In the genomic region with DNA sequence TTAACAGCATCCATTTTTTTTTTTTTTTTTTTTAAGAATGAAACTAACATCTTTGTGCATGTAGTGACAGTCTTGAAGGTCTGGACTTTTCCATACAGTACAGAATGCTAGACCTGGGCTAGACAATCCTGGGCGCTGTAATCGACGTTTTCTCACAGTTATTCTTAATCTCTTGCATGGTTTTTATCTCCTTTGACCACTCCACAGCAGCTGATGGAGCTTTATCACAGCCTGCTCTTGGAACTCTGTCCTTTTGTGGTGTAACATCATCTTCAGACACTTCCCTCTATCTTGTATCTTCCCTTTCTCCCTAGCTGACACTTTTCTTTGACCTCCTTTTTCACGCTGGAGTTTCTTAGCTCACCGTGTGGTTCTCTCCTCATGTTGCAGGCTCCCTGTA, we compare ENCODE assay signal across 26 mouse cellular contexts.
DNase-seq lines count a peak whose midpoint lies in the region; ATAC-seq and TF ChIP-seq lines count a peak whose summit lies in the region.
"Had no signal": no experiment of that assay in that cellular context is flagged by ENCODE, and none has a peak within 500 bp of the region (broad histone marks: within the 10 kb centered on the region; RNA-seq: fewer than 3 reads in every experiment).

No protein-coding gene starts in this region.

- H3K4me2 ChIP-seq in liver, embryonic 12.5 days, result peak overlapping the region; percentile 41
- peak overlapping the region; percentile 30; the same call in 1 of the 2 replicates for H3K4me2 ChIP-seq in liver, postnatal 0 days (ENCODE audit: low read depth, low read length)
- H3K4me2 ChIP-seq: embryonic facial prominence, embryonic 13.5 days; forebrain, embryonic 12.5 days; heart, embryonic 11.5 days; hindbrain, embryonic 15.5 days had no signal

- 12% methylated on average over 5 of the region's 5 CpGs for WGBS in liver, embryonic 12.5 days (ENCODE audit: insufficient replicate concordance)
- WGBS in liver, postnatal 0 days (ENCODE audit: insufficient replicate concordance), result 28% methylated on average over 5 of the region's 5 CpGs
- 35% methylated on average over 5 of the region's 5 CpGs for WGBS in heart, adult 2 months

- peaks cover 72% of the 10 kb centered on the region for H3K4me1 ChIP-seq in G1E (ENCODE audit: insufficient read depth, low read depth, low read length)
- peaks cover 63% of the 10 kb centered on the region for H3K4me1 ChIP-seq in liver, embryonic 12.5 days
- peaks cover 8% of the 10 kb centered on the region for H3K4me1 ChIP-seq in liver, postnatal 0 days (ENCODE audit: insufficient read depth)
- H3K4me1 ChIP-seq in heart, adult 2 months (ENCODE audit: control insufficient read depth, insufficient read depth, low read length), result no peaks in the 10 kb centered on the region
- H3K4me1 ChIP-seq: hindbrain, embryonic 15.5 days had no signal

- DNase-seq in G1E (ENCODE audit: low spot score), result no peak
- DNase-seq in liver, postnatal 0 days, result no peak
- no peak for DNase-seq in heart, adult 2 months
- DNase-seq in embryo, embryonic 10 days (ENCODE audit: low spot score), result no peak
- no peak for DNase-seq in spleen, postnatal 36 days (ENCODE audit: low spot score in 2 of 2)
- DNase-seq: adrenal gland, adult 2 months; cerebellum, adult 8-10 months; cerebellum, postnatal 36 days; forebrain, postnatal 0 days; kidney, adult 11 months; kidney, postnatal 14 days; layer of hippocampus, adult 9-11 months; right cerebral cortex, postnatal 25 days; thymus, postnatal 4 days had no signal

- TF ChIP-seq EP300 in liver, postnatal 0 days (IDR thresholded peaks at IDR 0.05; ENCODE audit: low read depth), result peak; percentile 71
- TF ChIP-seq EP300 in heart, adult 2 months (IDR thresholded peaks at IDR 0.05; ENCODE audit: insufficient read depth, low read depth, low read length), result no peak

- intact Hi-C loops in heart, adult 2 months (cut with DNase I), result no loop called here

- H3K36me3 ChIP-seq in G1E (replicated peaks), result peaks cover 2% of the 10 kb centered on the region
- H3K36me3 ChIP-seq in liver, embryonic 12.5 days, result no peaks in the 10 kb centered on the region
- no peaks in the 10 kb centered on the region for H3K36me3 ChIP-seq in liver, postnatal 0 days (replicated peaks; ENCODE audit: insufficient read depth, low read length)
- no peaks in the 10 kb centered on the region for H3K36me3 ChIP-seq in heart, adult 2 months (ENCODE audit: control insufficient read depth, insufficient read depth, low read length)
- H3K36me3 ChIP-seq: embryonic facial prominence, embryonic 13.5 days; forebrain, embryonic 12.5 days; hindbrain, embryonic 15.5 days; midbrain, embryonic 10.5 days had no signal

- H3K9ac ChIP-seq in liver, embryonic 12.5 days, result no peak overlapping the region
- H3K9ac ChIP-seq in liver, postnatal 0 days (replicated peaks), result no peak overlapping the region
- no peak overlapping the region for H3K9ac ChIP-seq in heart, adult 2 months (ENCODE audit: low read depth, low read length)
- H3K9ac ChIP-seq: embryonic facial prominence, embryonic 13.5 days; forebrain, embryonic 12.5 days; forebrain, postnatal 0 days; hindbrain, embryonic 15.5 days had no signal

- peak; percentile 58 for ATAC-seq in G1E (ENCODE audit: extremely low read depth, insufficient number of reproducible peaks, low FRiP score, poor library complexity, severe bottlenecking)
- peak; percentile 7; the same call in 1 of the 2 replicates for ATAC-seq in common myeloid progenitor, adult 5-6 weeks (replicated peaks; ENCODE audit: low read depth, poor library complexity, severe bottlenecking)
- peak; percentile 77 for ATAC-seq in liver, embryonic 12.5 days
- no peak for ATAC-seq in liver, postnatal 0 days
- ATAC-seq: activated CD4-positive, CD25-positive, alpha-beta regulatory T cell, adult 4 months; forebrain, postnatal 0 days; inflammation-experienced regulatory T-cells, adult 6 months; midbrain, embryonic 16.5 days had no signal

- no peak for TF ChIP-seq CTCF in G1E (IDR thresholded peaks at IDR 0.05; ENCODE audit: low read depth, low read length)
- no peak for TF ChIP-seq CTCF in liver, postnatal 0 days (IDR thresholded peaks at IDR 0.05; ENCODE audit: low read depth)
- no peak for TF ChIP-seq CTCF in heart, adult 2 months (IDR thresholded peaks at IDR 0.05)

- H3K4me3 ChIP-seq in G1E (ENCODE audit: low read depth, low read length), result no peak overlapping the region; the same call in 1 of the 2 replicates
- H3K4me3 ChIP-seq in liver, embryonic 12.5 days, result no peak overlapping the region
- H3K4me3 ChIP-seq in liver, postnatal 0 days (ENCODE audit: low read depth, low read length), result no peak overlapping the region
- H3K4me3 ChIP-seq in heart, adult 2 months, result no peak overlapping the region
- H3K4me3 ChIP-seq: embryonic facial prominence, embryonic 13.5 days; erythroblast, embryonic 14.5 days; forebrain, embryonic 12.5 days; hindbrain, embryonic 15.5 days; midbrain, embryonic 10.5 days had no signal

- no peaks in the 10 kb centered on the region for H3K27me3 ChIP-seq in G1E (ENCODE audit: insufficient read depth, low read length)
- no peaks in the 10 kb centered on the region for H3K27me3 ChIP-seq in liver, embryonic 12.5 days (replicated peaks)
- H3K27me3 ChIP-seq in liver, postnatal 0 days (ENCODE audit: insufficient read depth, low read length), result no peaks in the 10 kb centered on the region
- H3K27me3 ChIP-seq in heart, adult 2 months (ENCODE audit: control insufficient read depth, insufficient read depth, low read length), result no peaks in the 10 kb centered on the region
- H3K27me3 ChIP-seq: embryonic facial prominence, embryonic 13.5 days; forebrain, embryonic 12.5 days; hindbrain, embryonic 15.5 days had no signal

- H3K27ac ChIP-seq in liver, embryonic 12.5 days, result peak overlapping the region; percentile 41; the same call in 1 of the 2 replicates
- no peak overlapping the region for H3K27ac ChIP-seq in liver, postnatal 0 days (ENCODE audit: low read depth)
- no peak overlapping the region for H3K27ac ChIP-seq in heart, adult 2 months
- H3K27ac ChIP-seq: embryonic facial prominence, embryonic 13.5 days; forebrain, embryonic 12.5 days; hindbrain, embryonic 15.5 days; macrophage; midbrain, embryonic 10.5 days had no signal

- no peak for TF ChIP-seq POLR2A in heart, adult 2 months (IDR thresholded peaks at IDR 0.05; ENCODE audit: insufficient read depth, low read depth, low read length)

- no peaks in the 10 kb centered on the region for H3K79me2 ChIP-seq in heart, adult 2 months (replicated peaks; ENCODE audit: control insufficient read depth, insufficient read depth, low read length)

- no peaks in the 10 kb centered on the region for H3K9me3 ChIP-seq in G1E (replicated peaks)
- H3K9me3 ChIP-seq in liver, embryonic 12.5 days (replicated peaks), result no peaks in the 10 kb centered on the region
- no peaks in the 10 kb centered on the region for H3K9me3 ChIP-seq in liver, postnatal 0 days (ENCODE audit: low read length)
- H3K9me3 ChIP-seq: embryonic facial prominence, embryonic 13.5 days; forebrain, embryonic 12.5 days; hindbrain, embryonic 15.5 days; midbrain, embryonic 10.5 days had no signal
